Mouse (Mus musculus) spleen, postnatal 14 days (tissue): ENCODE results near the gene Dleu7.

Experiments
- DNase-seq, 2 experiments: peaks; one replicate each; pipeline ENCODE4 v3.0.0; 2021 to 2022; ENCODE audit warnings: low spot score in 2 of 2

Gene Dleu7

DNA sequence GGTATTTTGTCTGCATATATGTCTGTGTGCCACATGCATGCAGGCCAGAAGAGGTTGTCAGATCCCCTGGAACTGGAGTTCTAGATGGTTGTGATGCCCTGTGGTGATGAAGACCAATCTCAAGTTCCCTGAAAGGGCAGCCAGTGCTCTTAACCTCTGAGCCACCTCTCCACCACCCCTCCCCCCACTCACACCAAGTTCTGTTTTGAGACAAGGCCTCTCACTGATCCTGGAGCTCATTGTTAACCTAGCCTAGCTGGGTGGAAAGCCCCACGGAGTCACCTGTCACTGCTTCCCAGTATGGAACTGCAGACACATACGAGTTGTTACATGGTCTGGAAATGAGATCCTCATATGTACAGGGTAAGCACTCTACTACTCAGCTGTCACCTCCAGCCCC lies 9.9 kb downstream of the Dleu7 start:
- no peak for DNase-seq

DNA sequence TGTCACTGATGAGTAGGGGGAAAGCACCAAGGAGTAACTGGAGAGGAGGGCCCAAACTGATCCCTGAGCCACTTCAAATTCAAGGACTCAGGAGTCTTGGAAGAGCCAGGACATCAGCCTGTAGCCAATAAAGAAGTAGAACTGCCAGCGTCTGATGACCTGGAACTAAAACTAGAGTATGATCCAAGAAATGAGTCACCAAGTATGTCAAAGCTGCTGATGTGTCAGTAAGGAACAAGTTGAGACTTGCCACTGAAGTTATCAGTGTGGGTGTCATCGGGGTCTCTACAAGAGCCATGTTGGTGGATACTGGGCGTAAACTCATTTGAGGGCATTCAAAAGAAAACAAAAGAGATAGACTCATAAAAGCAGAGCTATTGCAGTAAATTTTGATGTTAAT lies 19.2 kb downstream of the Dleu7 start:
- DNase-seq, result no peak

DNA sequence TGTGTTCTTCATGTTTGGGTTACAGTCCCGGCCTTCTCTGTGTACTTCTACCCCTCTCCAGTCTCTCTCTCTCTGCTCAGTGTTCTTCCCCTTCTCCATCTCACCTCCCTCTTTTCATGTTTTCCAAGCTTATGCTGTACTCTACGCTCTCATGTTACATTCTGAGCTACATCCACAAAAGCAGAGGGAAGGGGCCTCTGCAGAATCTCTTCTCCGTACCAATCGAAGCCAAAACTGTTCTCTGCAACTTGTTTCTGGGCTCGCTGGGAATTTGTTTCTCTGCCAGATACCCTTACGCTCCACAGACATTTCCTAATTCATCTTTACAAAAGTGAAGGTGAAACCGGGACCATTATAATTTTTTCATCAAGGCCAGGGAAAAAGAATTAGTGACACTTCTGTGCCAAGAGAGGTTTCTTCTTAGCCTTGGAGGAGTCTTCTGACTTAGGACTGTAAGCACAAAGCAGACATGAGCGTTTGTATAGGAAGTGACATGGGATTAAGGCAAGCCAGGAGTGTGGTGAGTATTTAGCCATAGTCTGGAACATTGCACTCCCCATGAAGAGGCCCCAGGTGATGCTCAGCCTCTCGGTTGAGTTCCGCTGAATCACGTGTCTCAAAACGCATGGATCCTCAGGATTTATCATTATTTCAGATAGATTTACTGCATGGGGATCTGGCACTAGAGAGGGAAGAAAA lies 22.0 kb downstream of the Dleu7 start:
- no peak for DNase-seq

DNA sequence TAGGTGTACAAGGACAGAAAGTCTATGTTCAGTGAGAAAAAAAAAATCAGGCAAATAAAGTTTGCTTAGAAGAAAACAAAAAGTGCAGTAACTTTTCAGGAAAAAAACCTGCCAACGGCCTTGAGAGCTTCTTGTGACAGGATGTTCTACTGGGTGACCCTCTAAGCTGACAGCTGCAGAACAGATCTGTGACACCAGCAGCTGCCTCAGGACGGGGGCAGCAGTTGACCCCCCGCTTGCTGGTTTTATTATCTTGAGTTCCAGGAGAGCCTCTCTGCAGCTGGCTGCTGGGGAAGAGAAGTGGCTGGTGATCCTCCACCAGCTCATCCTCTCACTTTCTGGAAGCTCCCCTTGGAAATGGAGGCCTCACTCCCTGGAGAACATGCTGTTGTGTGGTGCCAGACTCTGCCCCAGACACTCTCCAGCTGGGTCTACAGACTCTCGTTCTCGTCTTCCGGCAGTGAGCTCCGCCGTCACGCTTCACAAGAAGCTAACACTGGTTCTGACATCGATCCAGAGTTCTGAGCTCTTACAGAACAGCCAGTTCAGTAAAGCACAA lies 33.8 kb downstream of the Dleu7 start:
- no peak for DNase-seq

DNA sequence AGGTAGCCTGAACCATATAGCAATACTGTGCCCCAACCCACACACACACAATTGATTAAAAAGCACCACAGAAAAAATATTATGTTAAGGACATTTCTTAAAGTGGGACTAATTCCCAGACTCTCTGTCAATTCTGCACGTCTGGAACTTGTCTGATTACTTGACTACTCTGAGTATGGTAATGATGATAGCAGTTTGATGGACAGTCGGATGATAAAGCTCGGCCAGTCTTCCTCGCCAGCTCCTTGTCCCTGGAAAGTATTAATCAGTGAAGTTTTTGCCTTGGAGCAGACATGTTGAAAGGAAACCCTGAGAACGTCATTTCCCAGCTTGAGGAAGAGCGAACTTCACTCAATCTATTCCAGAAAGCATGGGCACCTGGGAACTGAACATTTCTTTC lies 34.7 kb downstream of the Dleu7 start:
- DNase-seq, result no peak

DNA sequence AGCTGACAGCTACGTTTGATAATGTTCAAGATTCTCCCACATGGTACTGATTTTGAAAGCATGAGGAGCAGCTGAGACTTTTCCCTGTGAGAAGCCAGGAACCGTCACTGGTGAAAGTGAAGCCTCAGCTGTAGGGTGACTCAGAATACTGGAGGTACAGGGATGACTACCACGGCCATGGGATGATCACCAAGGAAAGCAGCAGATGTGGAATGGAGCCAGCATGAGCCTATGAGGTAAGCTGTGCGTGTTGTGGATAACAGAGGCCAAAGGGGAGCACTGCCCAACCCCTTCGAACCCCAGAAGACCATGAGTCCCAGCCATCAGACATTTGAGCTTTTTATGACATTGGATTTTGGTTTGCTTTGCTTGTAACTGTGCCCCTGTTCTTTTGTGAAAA lies 36.8 kb downstream of the Dleu7 start:
- no peak for DNase-seq

DNA sequence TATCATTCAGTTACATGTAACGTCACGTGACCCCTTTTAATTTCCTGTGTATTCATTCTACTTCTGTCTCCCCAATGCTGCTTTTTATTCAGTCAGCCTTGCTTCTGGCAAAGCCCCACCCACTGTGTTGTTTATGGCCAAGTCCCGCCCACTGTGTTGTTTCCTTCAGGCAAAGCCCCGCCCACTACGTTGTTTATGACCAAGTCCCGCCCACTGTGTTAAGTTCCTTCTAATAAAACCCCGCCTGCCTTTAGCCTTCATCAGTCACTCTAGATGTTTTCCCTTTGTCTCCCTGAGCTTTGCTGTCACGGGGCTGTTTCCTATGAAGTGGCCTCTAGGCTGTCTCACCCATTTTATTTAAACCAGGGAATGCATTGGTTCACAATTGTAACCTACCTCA lies 38.5 kb downstream of the Dleu7 start:
- no peak for DNase-seq

DNA sequence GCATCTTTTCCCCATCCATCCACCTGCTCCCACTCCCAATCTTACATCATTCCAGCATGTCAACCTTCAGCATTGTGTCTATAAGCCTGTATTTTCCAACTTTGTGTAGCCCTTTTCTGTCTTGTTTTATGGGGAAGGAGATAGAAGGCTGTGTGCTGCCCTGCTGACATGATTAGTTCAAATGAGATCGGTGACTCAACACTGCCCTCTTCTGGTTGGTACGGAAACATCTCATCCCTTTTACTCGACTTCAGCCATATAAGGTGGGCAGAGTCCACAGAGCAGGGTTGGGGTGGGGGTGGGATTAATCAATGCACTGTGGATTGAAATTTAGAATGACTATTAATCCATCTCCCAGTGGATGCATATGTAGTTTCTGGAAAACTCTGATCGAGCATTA lies 40.8 kb downstream of the Dleu7 start:
- peak in 1 of 2 experiments; percentile 21 for DNase-seq

DNA sequence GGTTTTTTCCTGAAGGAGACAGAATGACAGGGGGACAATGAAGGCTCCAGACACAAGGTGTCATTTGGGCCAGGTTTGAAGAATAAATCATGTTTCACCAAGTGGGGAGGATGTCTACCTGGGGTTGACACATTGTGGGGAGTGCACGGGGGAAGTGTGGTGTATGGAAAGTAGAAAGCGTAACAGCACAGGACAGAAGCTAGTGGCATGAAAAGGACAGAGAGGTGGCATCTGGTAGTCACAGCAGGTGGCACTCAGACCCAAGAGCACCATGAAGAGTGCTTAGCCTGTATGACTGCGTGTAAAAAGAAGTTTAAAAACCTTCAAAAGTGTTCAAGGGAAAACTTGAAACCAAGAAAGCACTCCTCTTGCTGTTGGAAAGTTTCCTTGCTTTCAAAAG lies 42.8 kb downstream of the Dleu7 start:
- no peak for DNase-seq

DNA sequence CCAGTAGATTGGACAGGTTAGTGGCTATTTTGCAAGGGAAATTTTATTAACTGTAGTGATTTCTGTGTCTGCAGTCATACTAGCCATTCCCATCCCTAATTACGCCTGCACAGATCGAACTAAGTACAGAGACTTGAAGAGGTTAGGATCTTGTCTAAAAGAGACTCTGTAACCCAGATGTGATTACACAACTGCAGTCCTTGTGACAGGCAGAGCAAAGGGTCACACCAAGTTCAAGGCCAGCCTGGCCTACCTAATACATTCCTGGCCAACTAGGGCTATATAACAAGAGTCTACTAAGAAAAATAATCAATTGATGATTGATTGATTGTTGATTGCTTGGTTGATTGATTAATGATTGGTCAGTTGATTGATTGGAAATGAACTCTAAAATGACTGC lies 43.6 kb downstream of the Dleu7 start:
- no peak for DNase-seq

DNA sequence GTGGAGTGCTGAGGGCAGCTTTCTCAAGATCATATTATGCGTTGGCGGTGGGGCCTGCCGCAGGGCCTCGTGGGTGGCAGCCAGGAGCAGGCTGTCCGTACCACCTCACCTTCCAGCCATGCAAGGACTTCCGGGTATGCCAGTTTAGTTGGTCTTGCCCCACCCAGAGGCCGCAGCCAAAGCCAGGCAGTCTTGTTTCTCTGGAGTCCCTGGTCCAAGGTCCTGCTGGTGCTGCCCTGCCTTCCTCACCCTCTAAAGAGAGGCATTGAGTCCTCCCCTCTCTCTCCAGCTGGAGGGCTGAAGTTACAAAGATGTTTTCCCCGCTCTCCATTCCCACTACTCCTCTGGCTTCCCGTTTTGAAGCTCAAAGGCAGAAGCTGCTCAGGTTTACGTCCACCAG lies 44.1 kb downstream of the Dleu7 start:
- no peak for DNase-seq

DNA sequence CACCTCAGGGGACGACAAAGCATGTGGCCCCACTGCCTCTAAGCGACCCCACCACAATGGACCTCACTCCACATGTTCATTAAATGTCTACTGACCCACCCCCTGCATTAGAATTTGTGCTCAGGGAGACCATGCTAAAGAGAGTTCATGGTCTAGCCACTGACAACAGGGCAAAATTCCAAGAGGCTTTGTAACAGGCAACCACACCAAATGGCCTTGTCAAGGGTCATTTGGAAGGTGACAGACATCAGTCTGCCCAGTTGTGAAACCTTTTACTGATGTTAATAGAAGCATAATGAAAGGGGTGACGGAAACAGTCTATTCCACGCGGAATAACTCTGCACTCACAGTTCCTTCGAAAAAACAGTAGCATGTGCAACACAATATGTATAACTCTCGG lies 44.5 kb downstream of the Dleu7 start:
- no peak for DNase-seq

DNA sequence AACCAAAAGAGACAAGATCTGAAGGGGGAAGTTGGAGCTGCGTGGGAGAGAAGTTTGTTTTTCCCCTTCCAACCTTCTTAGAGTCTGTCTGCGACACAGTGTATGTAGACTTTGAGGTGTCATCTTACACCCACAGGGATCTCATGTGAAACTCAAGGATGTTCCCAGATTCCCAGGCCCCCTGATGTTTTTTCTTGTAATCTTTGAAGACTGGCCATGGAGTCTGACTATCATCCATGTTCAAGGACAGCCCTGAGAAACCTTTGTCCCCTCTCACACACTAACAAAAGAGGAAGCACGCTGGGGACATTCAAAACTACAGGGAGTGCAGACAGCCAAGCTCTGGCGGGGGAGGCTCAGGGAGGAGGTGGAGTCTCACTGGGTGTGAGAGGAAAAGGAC lies 47.3 kb downstream of the Dleu7 start:
- DNase-seq, result no peak

DNA sequence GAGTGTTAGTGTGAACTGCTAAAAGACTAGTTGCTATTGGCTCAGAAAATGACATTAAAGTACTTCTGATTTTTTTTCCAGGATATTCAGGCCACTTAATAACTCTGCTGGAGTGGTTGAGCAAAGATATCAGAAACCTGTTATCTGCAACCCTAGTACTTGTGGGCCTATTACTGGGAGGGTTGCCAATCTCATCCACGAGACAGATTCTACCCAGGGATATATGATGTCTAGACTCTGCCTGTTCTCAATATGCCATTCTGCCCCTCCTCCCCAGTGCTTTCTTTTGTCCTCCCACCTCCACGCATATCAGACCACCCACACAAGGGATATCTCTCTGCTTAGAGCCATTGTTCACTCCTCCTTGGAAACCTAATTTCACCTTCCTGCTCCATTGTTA lies 49.3 kb downstream of the Dleu7 start:
- no peak for DNase-seq

DNA sequence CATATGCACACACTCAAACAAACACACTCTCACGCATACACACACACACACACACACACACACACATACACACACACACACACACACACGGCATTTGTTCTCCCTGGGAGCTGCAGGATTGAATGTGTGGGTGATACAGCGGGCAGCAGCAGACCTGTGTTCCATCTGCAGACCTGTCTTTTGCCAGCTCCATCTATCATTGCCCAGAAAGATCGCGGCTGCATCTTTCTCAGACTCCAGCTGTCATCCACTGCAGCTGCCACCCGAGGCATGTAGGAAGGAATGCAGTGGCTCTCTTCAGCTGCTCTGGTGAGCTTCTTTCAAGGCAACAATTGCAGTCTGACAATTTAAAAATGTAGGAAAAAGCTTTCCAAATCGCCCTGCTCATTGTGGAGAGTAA lies 56.9 kb downstream of the Dleu7 start:
- no peak for DNase-seq

DNA sequence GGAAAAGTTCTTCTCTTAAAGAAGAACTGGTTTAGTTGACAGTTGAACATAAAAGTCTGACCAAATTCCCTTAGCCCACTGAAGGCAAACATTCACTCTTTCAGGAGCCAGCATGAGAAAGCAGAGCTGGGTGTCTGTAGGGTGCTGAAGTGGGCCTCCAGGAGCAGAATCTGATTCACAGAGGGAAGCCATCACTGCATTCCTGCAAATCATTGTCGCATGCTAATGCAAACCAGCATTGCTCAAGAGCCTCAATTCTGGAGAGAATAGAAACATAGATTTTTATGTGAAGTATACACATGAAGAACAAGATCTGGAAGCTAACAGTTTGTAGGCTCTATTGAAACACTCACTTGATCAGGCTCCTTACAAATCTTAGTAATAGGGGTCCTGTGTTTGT lies 57.6 kb downstream of the Dleu7 start:
- DNase-seq, result no peak

DNA sequence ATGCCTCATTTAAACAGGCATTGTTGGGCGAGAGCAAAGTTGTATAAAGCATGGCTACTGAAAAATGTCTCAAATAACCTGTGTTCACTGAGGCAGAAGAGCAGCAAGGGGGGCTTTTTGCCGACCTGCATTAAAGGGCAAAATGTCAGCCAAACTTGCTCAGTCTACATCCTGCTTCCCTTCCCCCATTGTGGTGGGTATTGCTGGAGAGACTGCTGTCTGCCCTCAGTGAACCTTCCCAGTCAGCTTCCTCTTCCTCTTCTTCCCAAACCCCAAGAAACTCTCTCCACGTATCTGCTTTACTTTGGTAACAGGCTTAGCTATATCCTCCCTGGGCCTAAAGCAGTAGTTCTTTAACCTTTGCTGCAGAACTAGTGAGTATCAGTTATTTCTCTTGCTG lies 61.9 kb downstream of the Dleu7 start:
- DNase-seq, result no peak

DNA sequence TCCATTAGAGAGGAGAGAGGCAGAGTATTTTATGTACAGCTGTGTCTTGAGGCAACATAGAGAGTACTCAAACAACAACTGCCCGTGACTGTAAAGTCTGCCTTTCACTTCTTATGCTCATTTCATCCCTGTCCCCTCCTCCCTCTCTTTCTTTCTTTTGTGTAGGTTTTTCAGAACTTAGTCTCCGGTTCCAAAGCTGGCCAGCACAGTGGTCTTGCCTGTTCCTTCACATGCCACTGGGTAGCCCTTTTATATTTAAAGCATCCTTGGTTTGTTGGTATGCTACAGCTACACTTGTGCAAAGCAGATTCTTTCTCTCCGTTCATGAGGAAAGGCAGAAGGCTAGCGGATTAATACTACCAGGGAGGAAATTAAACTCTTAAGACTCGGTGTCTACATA lies 65.7 kb downstream of the Dleu7 start:
- DNase-seq, result no peak

DNA sequence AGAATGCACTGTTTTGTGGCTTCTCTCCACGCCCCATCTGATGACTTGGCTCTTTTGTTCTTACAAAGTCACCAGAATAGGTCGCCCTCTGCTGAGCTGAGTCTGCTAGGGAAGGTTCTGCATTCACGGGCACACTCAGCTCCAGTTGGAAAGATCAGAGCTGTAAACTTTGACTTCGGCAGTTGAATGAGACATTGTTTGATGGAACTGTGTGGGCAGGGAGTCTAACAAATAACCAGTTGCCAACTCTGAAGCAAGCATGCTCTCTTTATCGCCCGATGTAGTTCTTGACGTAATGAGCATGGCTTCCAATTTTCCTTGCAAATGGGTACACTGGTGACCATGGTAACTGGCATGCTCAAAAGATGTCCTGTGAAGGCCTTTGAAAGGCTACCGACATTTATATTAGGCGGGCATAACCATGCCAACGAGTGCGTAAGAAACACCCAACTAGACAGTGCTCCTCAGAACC lies 66.2 kb downstream of the Dleu7 start:
- DNase-seq, result no peak
